Mouse (Mus musculus): ENCODE data around the gene Grin2b.

DNA sequence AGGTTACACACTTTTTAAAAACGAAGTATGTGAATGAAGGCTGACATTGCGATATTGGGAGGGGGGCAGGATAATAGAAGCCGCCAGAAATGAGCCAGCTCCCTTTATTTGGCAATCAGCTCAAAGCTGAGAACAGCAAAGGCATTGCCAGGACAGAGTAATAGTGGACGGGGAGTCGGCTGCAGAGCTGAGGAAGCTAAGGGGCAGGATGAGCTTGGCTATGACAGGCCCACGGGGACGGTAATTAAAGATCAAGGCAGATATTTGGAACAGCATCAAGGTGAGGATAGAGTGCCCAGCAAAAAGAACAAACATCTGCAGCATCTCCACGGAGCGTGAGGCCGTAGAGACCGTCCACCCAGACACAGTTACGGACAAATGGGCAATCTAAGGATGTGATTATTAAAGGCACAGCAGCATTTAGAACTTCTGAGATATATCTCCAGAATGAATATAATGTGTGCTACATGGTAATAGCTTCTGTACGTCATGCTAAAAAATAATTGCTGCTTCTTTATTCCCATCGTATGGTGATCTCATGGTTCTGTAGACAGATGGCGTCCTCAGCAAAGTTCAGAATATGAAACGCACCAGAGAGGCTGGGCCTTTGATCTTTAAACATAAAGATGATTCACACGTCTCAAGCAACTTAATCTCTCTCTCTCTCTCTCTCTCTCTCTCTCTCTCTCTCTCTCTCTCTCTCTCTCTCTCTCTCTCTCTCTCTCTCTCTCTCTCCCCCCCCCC is 93.1 kb downstream of the Grin2b start:
- TF ChIP-seq POLR2A (IDR thresholded peaks at IDR 0.05; ENCODE audit: low read depth, low read length) (no peak), CTCF (IDR thresholded peaks at IDR 0.05; ENCODE audit: borderline replicate concordance, insufficient read depth, low read length) (no peak)
